Mouse (Mus musculus) olfactory bulb, adult 2 months (tissue): ENCODE data around the gene Myzap.

Source experiments
- CTCF ChIP-seq: fragments of 200-500 bp; IDR thresholded peaks from 2 replicates; pipeline ENCODE4 v1.5.1; 2012; ENCODE audit warnings: low read depth, mild to moderate bottlenecking, low read length, moderate library complexity; ENCODE audit not compliant: insufficient read depth
- POLR2A ChIP-seq: fragments of 200-500 bp; IDR thresholded peaks from 2 replicates; pipeline ENCODE4 v1.6.1; 2012; ENCODE audit warnings: mild to moderate bottlenecking, low read depth, low read length, moderate library complexity; ENCODE audit not compliant: insufficient read depth

- no peak for TF ChIP-seq POLR2A
- no peak for TF ChIP-seq CTCF
Measured at GRCm38 (mm10) chr9:71535730-71536129, 56.4 kb downstream of the Myzap start.
